Mouse (Mus musculus): ENCODE data around the gene Il31. TPM values are rescaled to one million over a fixed set of nuclear protein-coding genes. Genes with fewer than 3 reads are reported as not detected.
A peak's percentile ranks its signal among the peaks of the same experiment; 100 is the strongest.

Il31 gene
- not detected in 2 replicates for polyA plus RNA-seq (2014; fragmentation: Nextera tagmentation; extraction: Ambion mirVana)

GRCm38 (mm10) chr5:123489112-123489785 is at the start of gene Il31, which contains the start of gene Lrrc43:
Gene Il31, minus strand, starts transcription at chr5:123489489.
Gene Lrrc43, plus strand, starts transcription at chr5:123489305.
- no peaks in the 10 kb centered on the region for H3K36me3 ChIP-seq (ENCODE audit: control insufficient read depth, insufficient read depth, low read length)
- H3K4me2 ChIP-seq (ENCODE audit: low read length), result peak within 1 kb of the TSS; percentile 60
- no peak for ATAC-seq (ENCODE audit: insufficient number of reproducible peaks, insufficient read depth, low FRiP score, low read depth)
- peaks cover 3 to 10% of the 10 kb centered on the region in 2 experiments for H3K4me1 ChIP-seq (ENCODE audit: control insufficient read depth in 2 of 2, insufficient read depth in 2 of 2, low read length in 2 of 2)
- no peaks in the 10 kb centered on the region for H3K27me3 ChIP-seq (ENCODE audit: control insufficient read depth, insufficient read depth, low read length)
- no peak within 1 kb of the TSS for H3K27ac ChIP-seq (replicated peaks in 1 of 2; ENCODE audit: control insufficient read depth in 1 of 2, insufficient read depth in 1 of 2, low read depth in 2 of 2, low read length in 2 of 2)
- no peak within 1 kb of the TSS for H3K9ac ChIP-seq (ENCODE audit: low read length)
- H3K9me3 ChIP-seq (ENCODE audit: control insufficient read depth, low read length), result no peaks in the 10 kb centered on the region
- 6% methylated on average over 25 of the region's 25 CpGs for WGBS
- peak within 1 kb of the TSS in 1 of 2 experiments; percentile 17; a peak in 1 of 4 replicates for H3K4me3 ChIP-seq (ENCODE audit: control insufficient read depth in 1 of 2, insufficient read depth in 1 of 2, low read depth in 1 of 2, low read length in 2 of 2)

- Histone ChIP-seq H3K9ac (ENCODE audit: low read length) (no peak overlapping the region), H3K4me2 (ENCODE audit: low read length) (no peak overlapping the region), H3K27me3 (ENCODE audit: control insufficient read depth, insufficient read depth, low read length) (no peaks in the 10 kb centered on the region), H3K4me1 (ENCODE audit: control insufficient read depth in 2 of 2, insufficient read depth in 2 of 2, low read length in 2 of 2) (peaks cover 0 to 3% of the 10 kb centered on the region in 2 experiments; a peak in 1 of 4 replicates), H3K4me3 (ENCODE audit: control insufficient read depth in 1 of 2, insufficient read depth in 1 of 2, low read depth in 1 of 2, low read length in 2 of 2) (no peak overlapping the region), H3K36me3 (ENCODE audit: control insufficient read depth, insufficient read depth, low read length) (peaks cover 82% of the 10 kb centered on the region), H3K27ac (replicated peaks in 1 of 2; ENCODE audit: control insufficient read depth in 1 of 2, insufficient read depth in 1 of 2, low read depth in 2 of 2, low read length in 2 of 2) (no peak overlapping the region; a peak in 1 of 4 replicates), H3K9me3 (ENCODE audit: control insufficient read depth, low read length) (no peaks in the 10 kb centered on the region)
- 88% methylated on average over 10 of the region's 10 CpGs for WGBS
- no peak for ATAC-seq (ENCODE audit: insufficient number of reproducible peaks, insufficient read depth, low FRiP score, low read depth)
These were observed 44.5 kb upstream of the Il31 start for GRCm38 (mm10) chr5:123533801-123534200.

GRCm38 (mm10) chr5:123530056-123530455 is 40.8 kb upstream of the Il31 start:
- H3K27ac ChIP-seq (replicated peaks in 1 of 2; ENCODE audit: control insufficient read depth in 1 of 2, insufficient read depth in 1 of 2, low read depth in 2 of 2, low read length in 2 of 2), result no peak overlapping the region
- no peak overlapping the region for H3K9ac ChIP-seq (ENCODE audit: low read length)
- no peak for ATAC-seq (ENCODE audit: insufficient number of reproducible peaks, insufficient read depth, low FRiP score, low read depth)
- H3K4me3 ChIP-seq (ENCODE audit: control insufficient read depth in 1 of 2, insufficient read depth in 1 of 2, low read depth in 1 of 2, low read length in 2 of 2), result no peak overlapping the region
- H3K9me3 ChIP-seq (ENCODE audit: control insufficient read depth, low read length), result no peaks in the 10 kb centered on the region
- no peaks in the 10 kb centered on the region for H3K27me3 ChIP-seq (ENCODE audit: control insufficient read depth, insufficient read depth, low read length)
- H3K36me3 ChIP-seq (ENCODE audit: control insufficient read depth, insufficient read depth, low read length), result peaks cover 78% of the 10 kb centered on the region
- whole genome bisulfite sequencing, result 83% methylated on average over 8 of the region's 8 CpGs
- no peak overlapping the region for H3K4me2 ChIP-seq (ENCODE audit: low read length)
- peaks cover 0 to 3% of the 10 kb centered on the region in 2 experiments; a peak in 1 of 4 replicates for H3K4me1 ChIP-seq (ENCODE audit: control insufficient read depth in 2 of 2, insufficient read depth in 2 of 2, low read length in 2 of 2)

- Histone ChIP-seq H3K4me1 (ENCODE audit: control insufficient read depth in 2 of 2, insufficient read depth in 2 of 2, low read length in 2 of 2) (peaks cover 3 to 5% of the 10 kb centered on the region in 2 experiments; a peak in 2 of 4 replicates), H3K27me3 (ENCODE audit: control insufficient read depth, insufficient read depth, low read length) (no peaks in the 10 kb centered on the region), H3K36me3 (ENCODE audit: control insufficient read depth, insufficient read depth, low read length) (peaks cover 67% of the 10 kb centered on the region), H3K27ac (replicated peaks in 1 of 2; ENCODE audit: control insufficient read depth in 1 of 2, insufficient read depth in 1 of 2, low read depth in 2 of 2, low read length in 2 of 2) (no peak overlapping the region), H3K9me3 (ENCODE audit: control insufficient read depth, low read length) (no peaks in the 10 kb centered on the region), H3K4me2 (ENCODE audit: low read length) (no peak overlapping the region), H3K9ac (ENCODE audit: low read length) (no peak overlapping the region), H3K4me3 (ENCODE audit: control insufficient read depth in 1 of 2, insufficient read depth in 1 of 2, low read depth in 1 of 2, low read length in 2 of 2) (no peak overlapping the region)
- no peak for ATAC-seq (ENCODE audit: insufficient number of reproducible peaks, insufficient read depth, low FRiP score, low read depth)
- WGBS, result 61% methylated on average over 7 of the region's 7 CpGs
These were observed 39.4 kb upstream of the Il31 start for GRCm38 (mm10) chr5:123528641-123529040.

- no peak for ATAC-seq (ENCODE audit: insufficient number of reproducible peaks, insufficient read depth, low FRiP score, low read depth)
- no peak overlapping the region for H3K4me2 ChIP-seq (ENCODE audit: low read length)
- H3K9ac ChIP-seq (ENCODE audit: low read length), result no peak overlapping the region
- no peak overlapping the region for H3K27ac ChIP-seq (replicated peaks in 1 of 2; ENCODE audit: control insufficient read depth in 1 of 2, insufficient read depth in 1 of 2, low read depth in 2 of 2, low read length in 2 of 2)
- H3K9me3 ChIP-seq (ENCODE audit: control insufficient read depth, low read length), result no peaks in the 10 kb centered on the region
- peaks cover 41% of the 10 kb centered on the region for H3K36me3 ChIP-seq (ENCODE audit: control insufficient read depth, insufficient read depth, low read length)
- peaks cover 3 to 16% of the 10 kb centered on the region in 2 experiments; a peak in 3 of 4 replicates for H3K4me1 ChIP-seq (ENCODE audit: control insufficient read depth in 2 of 2, insufficient read depth in 2 of 2, low read length in 2 of 2)
- H3K27me3 ChIP-seq (ENCODE audit: control insufficient read depth, insufficient read depth, low read length), result no peaks in the 10 kb centered on the region
- WGBS, result 86% methylated on average over 9 of the region's 9 CpGs
- H3K4me3 ChIP-seq (ENCODE audit: control insufficient read depth in 1 of 2, insufficient read depth in 1 of 2, low read depth in 1 of 2, low read length in 2 of 2), result no peak overlapping the region
These were observed 36.7 kb upstream of the Il31 start for GRCm38 (mm10) chr5:123525916-123526495.

- Histone ChIP-seq H3K36me3 (ENCODE audit: control insufficient read depth, insufficient read depth, low read length) (peaks cover 34% of the 10 kb centered on the region), H3K27ac (replicated peaks in 1 of 2; ENCODE audit: control insufficient read depth in 1 of 2, insufficient read depth in 1 of 2, low read depth in 2 of 2, low read length in 2 of 2) (no peak within 1 kb of the TSS), H3K9me3 (ENCODE audit: control insufficient read depth, low read length) (no peaks in the 10 kb centered on the region), H3K27me3 (ENCODE audit: control insufficient read depth, insufficient read depth, low read length) (no peaks in the 10 kb centered on the region), H3K9ac (ENCODE audit: low read length) (no peak within 1 kb of the TSS), H3K4me1 (ENCODE audit: control insufficient read depth in 2 of 2, insufficient read depth in 2 of 2, low read length in 2 of 2) (peaks cover 3 to 16% of the 10 kb centered on the region in 2 experiments; a peak in 3 of 4 replicates), H3K4me2 (ENCODE audit: low read length) (peak within 1 kb of the TSS; percentile 71), H3K4me3 (ENCODE audit: control insufficient read depth in 1 of 2, insufficient read depth in 1 of 2, low read depth in 1 of 2, low read length in 2 of 2) (peak within 1 kb of the TSS; percentile 66 to 90)
- WGBS, result 79% methylated on average over 7 of the region's 7 CpGs
- ATAC-seq (ENCODE audit: insufficient number of reproducible peaks, insufficient read depth, low FRiP score, low read depth), result no peak
These were observed 36.0 kb upstream of the Il31 start, which contains the start of gene Gm49027 for GRCm38 (mm10) chr5:123525281-123525680. Gene Gm49027, minus strand, starts transcription at chr5:123525488.

GRCm38 (mm10) chr5:123524393-123524750 is 35.1 kb upstream of the Il31 start:
- no peak overlapping the region for H3K27ac ChIP-seq (replicated peaks in 1 of 2; ENCODE audit: control insufficient read depth in 1 of 2, insufficient read depth in 1 of 2, low read depth in 2 of 2, low read length in 2 of 2)

More at GRCm38 (mm10) chr5:123524393-123524750, 35.1 kb upstream of the Il31 start:
- Histone ChIP-seq H3K36me3 (ENCODE audit: control insufficient read depth, insufficient read depth, low read length) (peaks cover 34% of the 10 kb centered on the region), H3K9me3 (ENCODE audit: control insufficient read depth, low read length) (no peaks in the 10 kb centered on the region), H3K4me2 (ENCODE audit: low read length) (peak overlapping the region; percentile 71), H3K27me3 (ENCODE audit: control insufficient read depth, insufficient read depth, low read length) (no peaks in the 10 kb centered on the region), H3K4me1 (ENCODE audit: control insufficient read depth in 2 of 2, insufficient read depth in 2 of 2, low read length in 2 of 2) (peaks cover 3 to 16% of the 10 kb centered on the region in 2 experiments; a peak in 3 of 4 replicates), H3K4me3 (ENCODE audit: control insufficient read depth in 1 of 2, insufficient read depth in 1 of 2, low read depth in 1 of 2, low read length in 2 of 2) (peak overlapping the region; percentile 66 to 90), H3K9ac (ENCODE audit: low read length) (0 out of 2 replicates have a peak overlapping the region, but pooled peaks have one; percentile 86)
- peak; percentile 87 for ATAC-seq (ENCODE audit: insufficient number of reproducible peaks, insufficient read depth, low FRiP score, low read depth)
- WGBS, result under 1% methylated on average over 21 of the region's 27 CpGs

All from heart, embryonic 14.5 days (tissue).